Comparison of ENCODE assay signal across 9 mouse cellular contexts in the genomic region with DNA sequence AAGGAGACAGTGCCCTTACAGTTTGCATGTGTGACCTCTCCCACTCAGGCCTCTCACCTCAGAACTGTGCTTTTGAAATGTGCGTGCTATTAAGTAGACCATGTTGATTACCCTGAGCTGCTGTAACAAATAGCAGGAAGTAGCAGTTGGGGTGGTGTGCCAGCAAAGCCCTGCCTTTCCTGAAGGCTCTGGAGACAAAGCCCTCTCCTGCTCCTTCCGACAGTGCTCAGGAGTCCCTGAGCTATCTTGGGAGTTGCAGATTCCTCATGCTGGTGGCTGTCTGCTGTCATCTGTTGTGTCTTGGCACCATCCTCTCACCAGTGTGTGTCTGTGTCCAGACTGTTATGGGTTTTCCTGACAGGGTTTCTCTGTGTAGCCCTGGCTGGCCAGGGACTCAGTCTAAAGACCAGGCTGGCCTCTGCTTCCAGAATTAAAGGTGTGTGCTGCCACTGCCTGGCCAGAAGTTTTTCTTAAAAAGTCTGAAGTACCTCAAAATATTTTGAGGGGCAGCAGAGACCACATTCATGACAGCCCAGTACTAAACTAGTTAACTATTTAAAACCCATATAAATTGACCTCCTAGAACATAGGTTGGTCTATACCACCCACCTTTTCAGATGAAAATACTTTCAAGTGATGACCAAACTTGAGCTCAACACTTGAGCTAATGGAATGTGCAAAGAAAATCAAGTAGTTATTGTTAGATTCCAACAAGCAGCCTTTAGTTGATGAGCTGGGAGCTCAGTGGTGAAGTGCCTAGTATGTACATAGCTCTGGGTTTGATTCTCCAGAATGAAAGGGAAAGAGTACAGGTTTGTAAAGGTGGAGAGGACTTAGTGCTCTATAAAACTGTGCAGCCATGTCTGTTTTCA.
DNase-seq lines count a peak whose midpoint lies in the region; ATAC-seq lines count a peak whose summit lies in the region.
"Had no signal": no experiment of that assay in that cellular context is flagged by ENCODE, and none has a peak within 500 bp of the region (broad histone marks: within the 10 kb centered on the region; RNA-seq: fewer than 3 reads in every experiment).

No protein-coding gene starts in this region.

- 29% methylated on average over 2 of the region's 2 CpGs for WGBS in heart, embryonic 11.5 days (ENCODE audit: insufficient replicate concordance)
- WGBS in limb, embryonic 10.5 days, result 72% methylated on average over 2 of the region's 2 CpGs

- peaks cover 13% of the 10 kb centered on the region for H3K4me1 ChIP-seq in heart, embryonic 11.5 days (ENCODE audit: control insufficient read depth, insufficient read depth, low read length)
- peaks cover 8% of the 10 kb centered on the region for H3K4me1 ChIP-seq in limb, embryonic 10.5 days

- H3K9me3 ChIP-seq in heart, embryonic 11.5 days (replicated peaks; ENCODE audit: control insufficient read depth, low read length), result no peaks in the 10 kb centered on the region
- H3K9me3 ChIP-seq in limb, embryonic 10.5 days (replicated peaks), result no peaks in the 10 kb centered on the region

- no peak overlapping the region for H3K4me3 ChIP-seq in heart, embryonic 11.5 days (ENCODE audit: low read depth, low read length)
- H3K4me3 ChIP-seq in limb, embryonic 10.5 days, result no peak overlapping the region

- DNase-seq in cerebellum, adult 11-12 months, result peak; percentile 34
- no peak for DNase-seq in cerebellum, adult 11 months
- peak; percentile 84 for DNase-seq in brain, adult 2 months (ENCODE audit: low read depth, low spot score)
- DNase-seq in limb, embryonic 10.5 days (ENCODE audit: low spot score), result no peak
- no peak for DNase-seq in urinary bladder, postnatal 14 days (ENCODE audit: low spot score)
- no peak for DNase-seq in right cerebral cortex, adult 18-20 months
- no peak for DNase-seq in frontal cortex, postnatal 14 days (ENCODE audit: low spot score in 2 of 2)

- ATAC-seq in heart, embryonic 11.5 days (replicated peaks; ENCODE audit: insufficient number of reproducible peaks, low FRiP score, low TSS enrichment), result no peak; the same call in 1 of the 2 replicates
- ATAC-seq: activated CD4-positive, CD25-positive, alpha-beta regulatory T cell, adult 4 months had no signal

- H3K4me2 ChIP-seq in heart, embryonic 11.5 days, result no peak overlapping the region

- no peak overlapping the region for H3K9ac ChIP-seq in heart, embryonic 11.5 days (ENCODE audit: low read depth, low read length)

- H3K27me3 ChIP-seq in heart, embryonic 11.5 days (ENCODE audit: control insufficient read depth, insufficient read depth, low read length), result no peaks in the 10 kb centered on the region
- H3K27me3 ChIP-seq in limb, embryonic 10.5 days (ENCODE audit: low read depth, poor library complexity, severe bottlenecking), result no peaks in the 10 kb centered on the region

- H3K27ac ChIP-seq in heart, embryonic 11.5 days (ENCODE audit: low read depth, low read length), result peak overlapping the region; percentile 37; the same call in 1 of the 2 replicates
- H3K27ac ChIP-seq in limb, embryonic 10.5 days, result peak overlapping the region; percentile 16; the same call in 1 of the 2 replicates

- H3K36me3 ChIP-seq in heart, embryonic 11.5 days (ENCODE audit: control insufficient read depth, insufficient read depth, low read length), result no peaks in the 10 kb centered on the region
- H3K36me3 ChIP-seq in limb, embryonic 10.5 days, result peaks cover 51% of the 10 kb centered on the region

Comparison
In these comparisons a context has a peak if more than half of its experiments do, and no peak if none do; other contexts are left out.
1. DNase-seq: peak in cerebellum, adult 11-12 months (single experiment) and brain, adult 2 months (single experiment); none in cerebellum, adult 11 months (single experiment), limb, embryonic 10.5 days (single experiment), urinary bladder, postnatal 14 days (single experiment), right cerebral cortex, adult 18-20 months (single experiment) and frontal cortex, postnatal 14 days (0 of 2).